Mouse (Mus musculus): ENCODE results near the gene Syn3. TPM values are rescaled to one million over a fixed set of nuclear protein-coding genes. Genes with fewer than 3 reads are reported as not detected.

The Syn3 gene
- polyA plus RNA-seq, 1 experiment from 2014 or later, result 0.20 TPM

DNA sequence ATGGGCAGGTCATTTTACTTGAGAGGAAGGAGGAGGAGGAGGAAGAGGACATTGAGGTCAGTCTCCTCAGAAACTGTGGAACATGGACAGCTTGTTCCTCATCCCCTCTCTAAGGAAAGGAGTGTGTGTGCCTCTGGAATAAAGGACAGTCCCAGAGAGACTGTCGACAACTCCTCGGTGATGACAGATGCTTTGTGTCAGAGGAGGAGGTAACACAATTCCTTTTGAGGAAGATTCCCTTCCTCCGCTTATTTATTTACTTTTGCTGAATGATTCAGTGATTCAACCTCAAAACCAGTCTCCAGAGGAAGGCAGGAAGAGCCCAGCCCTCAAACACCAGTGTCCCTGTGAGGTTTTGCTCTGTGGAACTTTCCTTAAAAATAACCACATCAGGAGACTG is 228.4 kb downstream of the Syn3 start:
- Histone ChIP-seq H3K4me2 (no peak overlapping the region), H3K9me3 (replicated peaks) (no peaks in the 10 kb centered on the region), H3K4me1 (replicated peaks) (no peaks in the 10 kb centered on the region), H3K27me3 (no peaks in the 10 kb centered on the region), H3K27ac (replicated peaks) (no peak overlapping the region), H3K4me3 (replicated peaks) (no peak overlapping the region), H3K9ac (no peak overlapping the region), H3K36me3 (replicated peaks) (no peaks in the 10 kb centered on the region)
- no peak for ATAC-seq (ENCODE audit: insufficient read depth)
- WGBS (ENCODE audit: insufficient replicate concordance), result 37% methylated on average over 3 of the region's 3 CpGs

DNA sequence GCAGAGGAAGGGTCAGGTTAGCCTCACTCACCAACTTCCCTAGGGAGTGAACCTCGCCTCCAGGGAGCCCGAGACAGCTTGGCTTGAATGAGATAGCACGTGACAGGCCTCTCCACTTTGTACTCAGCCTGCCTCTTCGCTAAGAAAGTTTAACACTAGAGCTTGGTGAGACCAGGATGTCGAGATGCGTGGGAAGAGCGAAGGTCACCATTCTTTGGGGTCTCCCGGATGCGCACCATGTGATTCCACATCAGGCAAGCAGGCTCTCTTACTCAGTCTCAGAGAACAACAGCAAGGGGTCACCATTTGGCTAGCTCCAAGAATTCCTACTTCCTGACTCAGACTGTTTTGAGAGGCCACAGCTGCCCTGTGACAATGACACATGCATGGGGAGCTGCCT is 234.1 kb downstream of the Syn3 start:
- H3K27ac ChIP-seq (replicated peaks), result no peak overlapping the region
- no peak overlapping the region for H3K9ac ChIP-seq

DNA sequence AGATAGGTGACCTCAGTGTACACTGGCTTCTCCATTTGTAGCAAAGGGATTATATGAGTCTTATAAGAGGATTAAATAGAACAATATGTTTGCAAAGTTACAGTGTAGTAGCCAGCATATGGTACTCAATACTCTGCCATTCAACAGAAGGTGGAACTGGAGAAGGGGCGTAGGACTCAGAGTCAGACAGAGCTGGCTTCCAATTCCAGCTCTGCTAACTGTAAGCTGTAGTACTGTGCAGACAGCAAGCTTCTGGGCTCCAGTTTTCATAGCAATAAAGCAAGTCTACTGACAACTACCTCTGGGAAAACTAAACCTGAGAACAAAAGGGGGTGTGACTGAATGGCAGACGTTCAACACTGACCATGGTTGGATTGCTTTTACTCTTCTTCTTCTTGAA is 237.0 kb downstream of the Syn3 start:
- Histone ChIP-seq H3K4me1 (replicated peaks) (no peaks in the 10 kb centered on the region), H3K27me3 (no peaks in the 10 kb centered on the region), H3K9me3 (replicated peaks) (no peaks in the 10 kb centered on the region), H3K4me2 (no peak overlapping the region), H3K27ac (replicated peaks) (no peak overlapping the region), H3K36me3 (replicated peaks) (no peaks in the 10 kb centered on the region), H3K9ac (no peak overlapping the region), H3K4me3 (replicated peaks) (no peak overlapping the region)
- no peak for ATAC-seq (ENCODE audit: insufficient read depth)
- 76% methylated on average over 2 of the region's 2 CpGs for WGBS (ENCODE audit: insufficient replicate concordance)

More for the DNA sequence above, 234.1 kb downstream of the Syn3 start:
- H3K4me1 ChIP-seq (replicated peaks), result no peaks in the 10 kb centered on the region
- no peak overlapping the region for H3K4me2 ChIP-seq
- H3K36me3 ChIP-seq (replicated peaks), result no peaks in the 10 kb centered on the region
- WGBS (ENCODE audit: insufficient replicate concordance), result 71% methylated on average over 9 of the region's 9 CpGs
- no peak for ATAC-seq (ENCODE audit: insufficient read depth)
- H3K27me3 ChIP-seq, result no peaks in the 10 kb centered on the region
- no peaks in the 10 kb centered on the region for H3K9me3 ChIP-seq (replicated peaks)
- H3K4me3 ChIP-seq (replicated peaks), result no peak overlapping the region

DNA sequence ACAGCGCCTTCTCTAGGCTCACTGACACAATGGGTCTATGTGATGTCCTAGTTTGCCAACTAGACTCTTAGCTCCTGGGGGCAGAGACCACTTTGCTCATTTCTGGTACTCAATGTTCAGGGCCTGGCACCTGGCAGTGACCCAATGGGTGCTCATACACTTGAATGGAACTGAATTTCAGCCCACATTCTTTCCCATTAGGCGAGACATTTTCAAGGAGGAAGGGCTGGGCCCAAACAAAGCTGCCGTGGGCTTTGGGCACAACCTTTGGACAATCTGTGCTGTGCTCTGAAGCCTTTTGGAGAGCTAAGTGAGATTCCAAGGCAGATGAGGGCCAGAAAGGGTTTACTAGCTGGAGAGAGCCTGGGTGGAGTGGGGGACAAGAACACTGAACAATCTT is 239.7 kb downstream of the Syn3 start:
- Histone ChIP-seq H3K4me2 (no peak overlapping the region), H3K9me3 (replicated peaks) (no peaks in the 10 kb centered on the region), H3K4me1 (replicated peaks) (no peaks in the 10 kb centered on the region), H3K9ac (no peak overlapping the region), H3K27ac (replicated peaks) (no peak overlapping the region), H3K27me3 (no peaks in the 10 kb centered on the region), H3K36me3 (replicated peaks) (no peaks in the 10 kb centered on the region), H3K4me3 (replicated peaks) (no peak overlapping the region)
- ATAC-seq (ENCODE audit: insufficient read depth), result no peak
- 62% methylated on average over 3 of the region's 3 CpGs for WGBS (ENCODE audit: insufficient replicate concordance)

DNA sequence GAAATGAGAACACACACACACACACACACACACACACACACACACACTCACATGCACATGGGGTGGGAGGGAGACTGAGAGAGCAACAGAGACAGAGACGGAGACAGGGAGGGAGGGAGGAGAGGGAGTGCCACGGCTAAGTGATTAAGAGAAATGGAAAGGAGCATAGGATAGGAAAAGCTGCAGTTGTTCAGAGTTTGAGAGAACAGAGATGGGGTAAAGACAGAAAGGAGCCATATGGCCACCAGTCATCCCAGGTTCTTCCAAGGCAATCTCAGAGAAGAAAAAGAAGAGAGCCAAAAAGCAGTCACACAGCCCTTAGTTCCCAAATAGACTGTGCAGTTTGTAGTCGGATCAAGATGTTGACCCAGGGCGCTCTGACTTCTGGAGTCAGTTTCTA is 240.7 kb downstream of the Syn3 start:
- 65% methylated on average over 4 of the region's 4 CpGs for WGBS (ENCODE audit: insufficient replicate concordance)
- Histone ChIP-seq H3K9me3 (replicated peaks) (no peaks in the 10 kb centered on the region), H3K27me3 (no peaks in the 10 kb centered on the region), H3K4me1 (replicated peaks) (no peaks in the 10 kb centered on the region), H3K27ac (replicated peaks) (no peak overlapping the region), H3K9ac (no peak overlapping the region), H3K4me2 (no peak overlapping the region), H3K4me3 (replicated peaks) (no peak overlapping the region), H3K36me3 (replicated peaks) (no peaks in the 10 kb centered on the region)
- no peak for ATAC-seq (ENCODE audit: insufficient read depth)

DNA sequence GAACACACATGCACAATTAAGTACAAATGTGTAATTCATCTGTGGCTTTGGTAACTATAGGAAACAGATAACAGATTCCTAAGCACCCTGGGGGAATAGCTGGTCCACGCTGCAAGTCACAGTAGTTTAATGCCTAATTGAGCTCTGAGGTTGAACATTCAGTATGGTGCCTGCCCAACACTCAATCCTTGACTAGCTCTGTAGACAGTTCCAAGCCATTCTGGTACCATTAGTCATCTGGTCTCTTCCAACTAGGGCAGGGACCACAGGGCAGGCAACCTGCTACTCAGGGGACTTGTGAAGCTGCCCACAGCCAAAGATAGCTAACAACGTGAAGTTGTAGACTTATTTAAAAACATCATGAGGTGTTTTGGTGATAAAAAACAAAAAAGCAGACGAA is 241.7 kb downstream of the Syn3 start:
- Histone ChIP-seq H3K4me2 (no peak overlapping the region), H3K9me3 (replicated peaks) (no peaks in the 10 kb centered on the region), H3K27ac (replicated peaks) (no peak overlapping the region), H3K4me1 (replicated peaks) (no peaks in the 10 kb centered on the region), H3K27me3 (no peaks in the 10 kb centered on the region), H3K4me3 (replicated peaks) (no peak overlapping the region), H3K9ac (no peak overlapping the region), H3K36me3 (replicated peaks) (no peaks in the 10 kb centered on the region)
- ATAC-seq (ENCODE audit: insufficient read depth), result no peak
- 52% methylated on average over 3 of the region's 3 CpGs for WGBS (ENCODE audit: insufficient replicate concordance)

DNA sequence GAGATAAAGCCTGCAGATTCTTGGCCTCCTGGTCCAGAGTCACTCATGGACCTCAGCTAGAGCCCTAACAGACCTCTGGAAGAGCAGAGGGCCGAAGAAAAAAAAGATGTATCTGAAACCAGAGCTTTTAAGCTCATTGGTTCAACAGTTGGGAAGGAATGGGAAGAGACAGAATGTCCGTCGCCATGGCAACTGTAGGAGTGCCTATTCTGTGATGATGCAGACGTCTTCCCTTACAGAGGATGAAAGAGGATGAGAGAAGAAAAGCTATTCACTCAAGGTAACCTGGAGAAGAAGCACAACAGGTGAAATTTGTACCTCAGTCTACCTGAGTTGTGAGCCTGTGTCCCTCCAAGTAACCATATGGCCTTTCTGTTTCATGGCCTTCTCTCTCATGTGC is 242.5 kb downstream of the Syn3 start:
- Histone ChIP-seq H3K4me3 (replicated peaks) (no peak overlapping the region), H3K4me1 (replicated peaks) (no peaks in the 10 kb centered on the region), H3K27me3 (no peaks in the 10 kb centered on the region), H3K9ac (no peak overlapping the region), H3K36me3 (replicated peaks) (no peaks in the 10 kb centered on the region), H3K27ac (replicated peaks) (no peak overlapping the region), H3K4me2 (no peak overlapping the region), H3K9me3 (replicated peaks) (no peaks in the 10 kb centered on the region)
- WGBS (ENCODE audit: insufficient replicate concordance), result 48% methylated on average over 4 of the region's 4 CpGs
- no peak for ATAC-seq (ENCODE audit: insufficient read depth)

DNA sequence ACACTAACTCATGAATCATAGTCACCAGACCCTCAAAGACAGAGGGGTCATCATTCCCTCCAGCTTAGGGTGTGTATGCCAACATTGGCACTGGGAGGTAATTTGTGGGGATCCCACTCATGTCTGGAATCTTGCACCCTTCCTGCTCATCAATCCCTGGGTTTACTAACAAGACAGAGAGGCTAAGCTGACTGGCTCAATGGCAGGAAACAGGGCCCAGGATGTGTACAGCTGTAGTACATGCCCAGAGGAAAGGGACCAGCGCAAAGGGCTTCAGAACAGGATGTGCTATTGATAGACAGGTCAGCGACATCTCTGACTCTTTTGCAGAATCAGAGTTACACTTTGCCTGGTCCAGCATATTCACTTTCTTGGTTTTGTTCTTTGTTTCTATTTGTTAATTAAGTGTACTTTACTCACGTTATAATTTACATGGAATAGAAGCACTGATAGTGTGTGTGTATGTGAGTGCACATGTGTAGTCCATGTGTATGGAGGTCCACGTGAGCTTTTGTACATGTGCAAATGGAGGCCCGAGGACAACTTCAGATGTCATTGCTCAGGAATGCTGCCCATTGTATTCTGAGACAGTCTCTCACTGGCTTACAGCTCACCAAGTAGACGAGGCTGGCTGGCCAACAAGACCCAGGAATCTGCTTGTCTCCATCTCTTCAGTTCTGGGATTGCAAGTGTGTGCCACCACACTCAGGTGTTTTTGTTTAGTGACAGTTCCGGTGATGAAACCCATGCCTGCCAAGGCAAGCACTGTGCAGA is 248.4 kb downstream of the Syn3 start:
- H3K27me3 ChIP-seq, result no peaks in the 10 kb centered on the region
- H3K36me3 ChIP-seq (replicated peaks), result no peaks in the 10 kb centered on the region
- H3K4me2 ChIP-seq, result no peak overlapping the region
- H3K9ac ChIP-seq, result no peak overlapping the region
- no peak overlapping the region for H3K27ac ChIP-seq (replicated peaks)
- ATAC-seq (ENCODE audit: insufficient read depth), result no peak
- H3K4me1 ChIP-seq (replicated peaks), result no peaks in the 10 kb centered on the region
- H3K9me3 ChIP-seq (replicated peaks), result no peaks in the 10 kb centered on the region
- no peak overlapping the region for H3K4me3 ChIP-seq (replicated peaks)
- WGBS (ENCODE audit: insufficient replicate concordance), result 47% methylated on average over 7 of the region's 7 CpGs

DNA sequence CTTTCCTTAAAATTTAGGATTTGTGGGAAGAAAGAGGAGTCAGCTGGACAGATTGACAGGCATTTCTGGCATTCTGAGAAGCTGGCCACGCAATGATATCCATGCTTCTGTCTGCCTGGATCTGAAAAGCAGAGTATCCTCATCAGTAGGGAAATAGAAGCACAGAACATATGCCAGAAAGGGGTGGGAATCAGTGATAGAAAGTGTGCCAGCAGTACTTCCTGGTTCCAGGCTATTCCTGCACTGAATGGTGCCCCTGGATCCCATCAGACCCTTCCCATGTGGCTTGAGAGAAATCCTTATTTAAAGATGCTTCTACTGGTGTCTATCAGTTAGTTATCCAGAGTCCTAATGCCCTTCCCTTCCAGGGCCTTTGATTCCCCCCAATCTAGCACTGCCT is 249.4 kb downstream of the Syn3 start:
- no peaks in the 10 kb centered on the region for H3K9me3 ChIP-seq (replicated peaks)
- H3K36me3 ChIP-seq (replicated peaks), result no peaks in the 10 kb centered on the region
- no peak overlapping the region for H3K9ac ChIP-seq
- no peak for ATAC-seq (ENCODE audit: insufficient read depth)
- no peaks in the 10 kb centered on the region for H3K27me3 ChIP-seq
- no peak overlapping the region for H3K27ac ChIP-seq (replicated peaks)
- no peak overlapping the region for H3K4me3 ChIP-seq (replicated peaks)
- 62% methylated on average over 1 of the region's 1 CpGs for WGBS (ENCODE audit: insufficient replicate concordance)
- no peaks in the 10 kb centered on the region for H3K4me1 ChIP-seq (replicated peaks)
- no peak overlapping the region for H3K4me2 ChIP-seq

DNA sequence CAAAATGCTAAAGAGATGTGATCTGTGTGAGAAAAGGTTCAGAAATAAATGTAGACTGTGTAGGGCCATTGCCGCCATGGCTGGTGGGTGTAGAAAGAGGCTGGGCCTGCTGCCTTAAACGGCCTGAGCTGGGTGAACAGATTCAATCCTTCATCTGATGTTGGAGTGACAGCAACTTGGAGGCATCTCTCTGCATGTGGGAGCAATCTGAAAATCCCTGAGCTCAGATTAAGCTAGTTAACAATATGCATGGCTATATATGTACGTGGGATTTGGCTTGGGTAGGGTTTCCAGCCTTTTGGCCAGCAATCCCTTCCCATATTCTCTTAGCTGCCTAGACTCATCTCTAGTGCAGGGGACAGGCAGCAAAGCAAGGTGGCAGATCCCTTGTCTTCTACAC is 249.9 kb downstream of the Syn3 start:
- Histone ChIP-seq H3K4me3 (replicated peaks) (no peak overlapping the region), H3K36me3 (replicated peaks) (no peaks in the 10 kb centered on the region), H3K27me3 (no peaks in the 10 kb centered on the region), H3K9me3 (replicated peaks) (no peaks in the 10 kb centered on the region), H3K27ac (replicated peaks) (no peak overlapping the region), H3K4me2 (no peak overlapping the region), H3K4me1 (replicated peaks) (no peaks in the 10 kb centered on the region), H3K9ac (no peak overlapping the region)
- WGBS (ENCODE audit: insufficient replicate concordance), result 59% methylated on average over 3 of the region's 3 CpGs
- ATAC-seq (ENCODE audit: insufficient read depth), result no peak

DNA sequence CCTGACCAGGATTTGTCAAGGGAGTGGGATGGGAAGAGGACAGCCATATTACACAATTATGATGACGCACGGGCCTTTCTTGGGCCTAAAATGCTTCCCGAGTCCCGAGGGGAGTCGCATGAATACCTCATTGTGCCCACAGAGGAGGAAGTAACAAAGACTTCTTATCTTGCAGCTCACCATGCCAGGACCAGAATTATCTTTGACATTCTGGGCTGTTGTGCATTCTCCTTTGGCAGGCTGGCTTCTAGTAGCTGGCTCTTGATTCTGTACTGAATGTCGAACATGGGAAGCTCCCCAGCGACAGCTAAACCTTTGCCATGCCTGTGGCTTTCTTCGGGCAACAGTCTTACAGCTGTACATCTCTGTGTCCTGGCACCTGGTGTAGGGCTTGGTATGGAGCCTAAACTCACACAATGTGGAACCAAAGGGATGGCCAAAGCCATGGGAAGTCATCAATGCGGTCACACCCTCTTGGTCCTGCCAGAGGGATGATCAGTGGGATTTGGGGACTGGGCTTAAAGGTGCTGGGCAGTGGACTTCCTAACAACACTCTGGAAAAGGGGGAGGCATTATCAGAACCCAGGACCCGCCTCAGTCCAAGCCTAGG is 250.5 kb downstream of the Syn3 start:
- no peaks in the 10 kb centered on the region for H3K4me1 ChIP-seq (replicated peaks)
- no peaks in the 10 kb centered on the region for H3K27me3 ChIP-seq
- H3K27ac ChIP-seq (replicated peaks), result no peak overlapping the region
- H3K4me2 ChIP-seq, result no peak overlapping the region
- H3K9me3 ChIP-seq (replicated peaks), result no peaks in the 10 kb centered on the region
- no peak overlapping the region for H3K4me3 ChIP-seq (replicated peaks)
- no peak overlapping the region for H3K9ac ChIP-seq
- ATAC-seq (ENCODE audit: insufficient read depth), result no peak
- H3K36me3 ChIP-seq (replicated peaks), result no peaks in the 10 kb centered on the region
- WGBS (ENCODE audit: insufficient replicate concordance), result 50% methylated on average over 10 of the region's 10 CpGs

DNA sequence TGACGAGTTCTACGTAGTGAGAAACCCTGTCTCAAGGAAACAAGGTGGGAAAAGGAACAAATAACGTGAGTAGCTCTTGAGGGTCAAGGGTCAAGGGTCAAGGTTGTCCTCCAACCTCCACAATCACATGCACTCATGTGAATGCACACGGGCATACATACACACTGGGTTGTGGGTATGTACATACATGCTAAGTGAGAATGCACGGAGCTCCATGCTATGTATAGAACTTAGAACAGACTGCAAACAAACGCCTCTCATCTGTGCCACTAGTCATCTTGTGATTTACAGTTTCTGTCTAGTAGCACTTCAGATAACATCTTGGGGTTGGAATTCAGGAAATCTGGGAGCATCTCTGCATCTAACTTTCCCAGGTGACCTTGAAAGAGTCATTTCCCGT is 253.3 kb downstream of the Syn3 start:
- H3K4me2 ChIP-seq, result no peak overlapping the region
- H3K36me3 ChIP-seq (replicated peaks), result no peaks in the 10 kb centered on the region
- ATAC-seq (ENCODE audit: insufficient read depth), result no peak
- H3K9ac ChIP-seq, result no peak overlapping the region
- H3K27ac ChIP-seq (replicated peaks), result no peak overlapping the region
- no peaks in the 10 kb centered on the region for H3K9me3 ChIP-seq (replicated peaks)
- no peaks in the 10 kb centered on the region for H3K4me1 ChIP-seq (replicated peaks)
- no peaks in the 10 kb centered on the region for H3K27me3 ChIP-seq
- WGBS (ENCODE audit: insufficient replicate concordance), result 56% methylated on average over 7 of the region's 7 CpGs
- H3K4me3 ChIP-seq (replicated peaks), result no peak overlapping the region
